ENCODE assay signal across 10 mouse cellular contexts in genomic region chr5:110270242-110270641, GRCm38 (mm10). TPM values are rescaled to one million over a fixed set of nuclear protein-coding genes. Genes with fewer than 3 reads are reported as not detected.
DNase-seq lines count a peak whose midpoint lies in the region; TF ChIP-seq lines count a peak whose summit lies in the region.
"Had no signal": no experiment of that assay in that cellular context is flagged by ENCODE, and none has a peak within 500 bp of the region (broad histone marks: within the 10 kb centered on the region; RNA-seq: fewer than 3 reads in every experiment).

No protein-coding gene starts in this region.

- no peak for TF ChIP-seq POLR2A in kidney, adult 2 months (IDR thresholded peaks at IDR 0.05; ENCODE audit: low read depth, low read length)

- WGBS in kidney, adult 2 months, result 88% methylated on average over 6 of the region's 6 CpGs

- no peaks in the 10 kb centered on the region for H3K27me3 ChIP-seq in kidney, adult 2 months (replicated peaks; ENCODE audit: control insufficient read depth, insufficient read depth, low read length)
- H3K27me3 ChIP-seq: limb, embryonic 13.5 days had no signal

- TF ChIP-seq CTCF in kidney, adult 2 months (conservative IDR thresholded peaks at IDR 0.05; ENCODE audit: insufficient read depth, insufficient read length, low read depth, low read length), result no peak

- H3K36me3 ChIP-seq in kidney, adult 2 months (ENCODE audit: control insufficient read depth, insufficient read depth, low read length), result no peaks in the 10 kb centered on the region

- DNase-seq in cerebellum, postnatal 14 days, result peak; percentile 19 to 23
- no peak for DNase-seq in cerebellum, adult 11 months
- DNase-seq in kidney, adult 9 months, result peak; percentile 26
- DNase-seq in kidney, adult 2 months, result no peak
- DNase-seq in thymus, postnatal 14 days, result peak; percentile 13
- no peak for DNase-seq in thymus, postnatal 36 days
- DNase-seq in adrenal gland, postnatal 14 days, result no peak
- DNase-seq in ovary, postnatal 36 days (ENCODE audit: low spot score), result no peak

- no peak overlapping the region for H3K27ac ChIP-seq in kidney, adult 2 months (ENCODE audit: insufficient read depth, low read depth, low read length)
- H3K27ac ChIP-seq: macrophage had no signal

- H3K4me1 ChIP-seq in kidney, adult 2 months (ENCODE audit: control insufficient read depth, insufficient read depth, low read length), result peaks cover 9% of the 10 kb centered on the region; the same call in 1 of the 2 replicates

- H3K4me3 ChIP-seq in kidney, adult 2 months (ENCODE audit: insufficient read depth, low read depth, low read length), result no peak overlapping the region

RNA-seq across cellular contexts. Expression of gene Pgam5, which starts 0.5 kb away (rescaled TPM):
- 17.0 and 18.1 TPM in 2 replicates for polyA plus RNA-seq in kidney, adult 2 months (2012; rRNA removed)
- 49.5 and 51.4 TPM in 2 replicates for total RNA-seq in adrenal gland, postnatal 14 days (2021)

RNA-seq across cellular contexts. Expression of gene Pxmp2, which starts 15.7 kb away (rescaled TPM):
- 73.1 and 83.7 TPM in 2 replicates for polyA plus RNA-seq in kidney, adult 2 months (2012; rRNA removed)
- total RNA-seq in adrenal gland, postnatal 14 days (2021), result 18.6 and 39.4 TPM in 2 replicates

RNA-seq across cellular contexts. Expression of gene Pole, which starts 15.9 kb away (rescaled TPM):
- polyA plus RNA-seq in kidney, adult 2 months (2012; rRNA removed), result 1.7 and 2.0 TPM in 2 replicates
- total RNA-seq in adrenal gland, postnatal 14 days (2021), result 8.2 and 11.9 TPM in 2 replicates

RNA-seq across cellular contexts. Expression of gene Ankle2, which starts 39.4 kb away (rescaled TPM):
- 7.5 and 8.6 TPM in 2 replicates for polyA plus RNA-seq in kidney, adult 2 months (2012; rRNA removed)
- 32.5 and 33.8 TPM in 2 replicates for total RNA-seq in adrenal gland, postnatal 14 days (2021)

Comparison
In these comparisons a context has a peak if more than half of its experiments do, and no peak if none do; other contexts are left out.
1. DNase-seq: peak in cerebellum, postnatal 14 days (2 of 2), kidney, adult 9 months (single experiment) and thymus, postnatal 14 days (single experiment); none in cerebellum, adult 11 months (single experiment), kidney, adult 2 months (single experiment), thymus, postnatal 36 days (0 of 2), adrenal gland, postnatal 14 days (single experiment) and ovary, postnatal 36 days (single experiment).